Mouse (Mus musculus) kidney, adult 11 months (tissue): ENCODE measurements around the gene Nanog.
"Not testable (repeated sequence)": the region's sequence is repeated elsewhere in the genome, so short reads cannot be mapped to it uniquely, and the experiment has no call there.

ENCODE experiments used
- DNase-seq: peaks from one replicate; pipeline ENCODE4 v3.0.0; 2022

Nanog gene

DNA sequence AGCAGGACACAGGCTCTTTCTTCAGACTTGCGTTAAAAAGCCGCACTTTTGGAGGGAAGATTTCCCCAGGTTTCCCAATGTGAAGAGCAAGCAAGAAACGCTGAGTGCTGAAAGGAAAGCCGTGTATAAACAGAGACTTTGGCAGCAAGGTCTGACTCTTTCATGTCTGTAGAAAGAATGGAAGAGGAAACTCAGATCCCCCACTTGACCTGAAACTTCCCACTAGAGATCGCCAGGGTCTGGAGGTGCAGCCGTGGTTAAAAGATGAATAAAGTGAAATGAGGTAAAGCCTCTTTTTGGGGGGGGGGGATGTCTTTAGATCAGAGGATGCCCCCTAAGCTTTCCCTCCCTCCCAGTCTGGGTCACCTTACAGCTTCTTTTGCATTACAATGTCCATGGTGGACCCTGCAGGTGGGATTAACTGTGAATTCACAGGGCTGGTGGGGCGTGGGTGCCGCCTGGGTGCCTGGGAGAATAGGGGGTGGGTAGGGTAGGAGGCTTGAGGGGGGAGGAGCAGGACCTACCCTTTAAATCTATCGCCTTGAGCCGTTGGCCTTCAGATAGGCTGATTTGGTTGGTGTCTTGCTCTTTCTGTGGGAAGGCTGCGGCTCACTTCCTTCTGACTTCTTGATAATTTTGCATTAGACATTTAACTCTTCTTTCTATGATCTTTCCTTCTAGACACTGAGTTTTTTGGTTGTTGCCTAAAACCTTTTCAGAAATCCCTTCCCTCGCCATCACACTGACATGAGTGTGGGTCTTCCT lies at the start of gene Nanog:
Gene Nanog (plus strand): TSS at position 454 of the 765 bp plus-strand sequence.
- no peak for DNase-seq

DNA sequence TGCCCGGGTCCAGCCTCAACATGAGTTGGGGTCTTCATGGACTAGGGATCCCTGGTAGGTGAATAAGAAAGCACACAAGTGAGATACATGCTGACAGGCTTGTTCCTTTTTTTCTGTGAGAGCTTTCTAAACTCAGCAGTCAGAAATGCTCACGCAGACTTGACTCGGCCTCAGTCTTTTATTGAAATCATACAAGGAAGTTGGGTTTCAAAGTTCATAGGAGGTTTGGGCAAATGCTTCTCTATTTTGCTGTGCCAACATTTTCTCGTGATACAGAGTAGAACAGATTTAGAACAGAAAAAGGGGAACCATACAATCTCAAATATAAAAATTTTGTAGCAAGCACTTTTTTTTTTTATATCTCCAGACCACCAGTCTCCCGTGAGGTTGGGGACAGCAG lies 49.7 kb upstream of the Nanog start:
- no peak for DNase-seq

DNA sequence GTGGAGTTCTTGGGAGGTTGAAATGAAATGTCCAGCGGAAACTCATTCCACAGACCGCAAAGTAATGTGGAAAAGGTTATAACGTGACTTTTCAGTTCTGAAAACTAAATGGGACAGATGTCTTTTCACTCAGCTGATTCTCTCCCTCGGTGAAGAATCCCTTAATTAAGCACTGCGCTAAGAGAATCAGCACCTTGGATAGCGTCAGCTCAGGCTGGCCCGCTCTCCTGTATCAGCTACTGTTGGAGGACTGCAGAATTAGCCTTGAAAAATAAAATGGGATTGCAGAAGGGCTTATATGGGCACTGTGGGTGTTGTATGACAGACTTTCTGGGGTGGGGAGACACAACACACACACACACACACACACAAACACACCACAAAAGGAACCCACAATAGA lies 47.7 kb upstream of the Nanog start:
- DNase-seq, result no peak

DNA sequence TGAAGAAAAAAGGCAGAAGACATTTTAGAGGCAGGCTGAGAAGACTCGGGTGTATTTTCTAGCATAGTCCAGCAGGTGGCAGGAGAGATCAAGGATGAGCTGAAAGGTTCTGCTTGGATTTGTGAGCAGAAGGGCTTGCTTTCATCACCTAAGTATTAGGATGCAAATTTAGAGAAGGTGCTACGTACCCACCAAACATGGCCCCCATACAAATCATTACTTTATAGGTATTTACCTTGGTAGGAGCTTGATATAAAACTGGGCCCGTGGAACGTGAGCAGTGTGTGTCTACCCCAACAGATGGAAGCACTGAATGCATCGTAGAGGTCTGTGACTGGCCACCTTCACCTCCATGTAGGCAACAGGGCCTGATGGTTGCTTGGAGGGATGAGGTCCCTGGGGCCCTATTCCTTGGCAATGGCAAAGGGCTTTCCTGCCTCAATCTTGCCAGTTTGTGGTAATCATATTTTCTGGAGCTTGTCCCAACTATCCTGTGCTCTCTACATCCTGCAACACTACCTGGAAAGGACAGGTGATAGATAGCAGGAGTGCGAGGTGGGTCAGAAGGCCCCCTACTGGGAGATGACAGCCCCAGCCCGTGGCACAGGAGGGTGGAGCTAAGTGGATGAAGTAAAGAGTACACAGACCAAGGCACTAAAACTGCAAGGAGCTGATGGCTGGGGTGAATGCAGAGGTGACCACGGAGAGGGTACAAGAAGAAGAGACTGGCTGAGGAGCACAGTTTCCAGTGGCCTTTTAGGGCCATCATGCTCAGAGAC lies 46.5 kb upstream of the Nanog start:
- DNase-seq, result no peak

DNA sequence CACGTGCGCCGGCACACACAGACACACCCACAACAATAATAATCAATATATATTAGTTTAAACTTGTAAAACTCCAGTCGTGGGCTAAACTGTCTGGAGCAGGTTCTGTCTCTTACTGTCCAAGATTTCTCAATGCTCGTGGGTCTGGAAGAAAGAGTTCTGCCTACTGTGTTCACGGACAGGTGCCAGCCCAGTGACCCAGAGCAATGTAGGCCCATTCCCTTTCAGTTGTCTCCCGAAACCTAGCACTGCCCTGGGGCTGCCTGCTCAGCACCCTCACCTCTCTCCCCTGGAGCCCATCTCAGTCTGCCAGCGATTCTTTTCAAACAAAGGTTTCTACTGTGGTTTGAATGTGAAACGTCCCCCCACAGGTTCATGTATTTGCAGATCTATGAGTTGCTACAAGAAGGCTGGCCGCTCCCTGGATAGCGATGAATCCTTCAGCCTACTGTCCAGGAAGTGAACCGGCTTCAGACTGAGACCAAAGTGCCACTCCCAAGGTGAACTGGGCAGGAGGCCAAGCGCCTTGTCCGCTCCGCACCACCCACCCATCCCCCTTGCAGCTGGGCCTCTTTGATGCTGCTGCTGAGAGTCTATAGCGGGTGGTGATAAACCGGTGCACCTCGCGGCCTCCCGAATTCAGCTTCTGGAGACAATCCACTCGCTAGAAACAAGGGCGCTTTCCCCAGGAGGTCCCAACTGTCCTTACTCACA lies 44.6 kb upstream of the Nanog start:
- peak; percentile 68 for DNase-seq

DNA sequence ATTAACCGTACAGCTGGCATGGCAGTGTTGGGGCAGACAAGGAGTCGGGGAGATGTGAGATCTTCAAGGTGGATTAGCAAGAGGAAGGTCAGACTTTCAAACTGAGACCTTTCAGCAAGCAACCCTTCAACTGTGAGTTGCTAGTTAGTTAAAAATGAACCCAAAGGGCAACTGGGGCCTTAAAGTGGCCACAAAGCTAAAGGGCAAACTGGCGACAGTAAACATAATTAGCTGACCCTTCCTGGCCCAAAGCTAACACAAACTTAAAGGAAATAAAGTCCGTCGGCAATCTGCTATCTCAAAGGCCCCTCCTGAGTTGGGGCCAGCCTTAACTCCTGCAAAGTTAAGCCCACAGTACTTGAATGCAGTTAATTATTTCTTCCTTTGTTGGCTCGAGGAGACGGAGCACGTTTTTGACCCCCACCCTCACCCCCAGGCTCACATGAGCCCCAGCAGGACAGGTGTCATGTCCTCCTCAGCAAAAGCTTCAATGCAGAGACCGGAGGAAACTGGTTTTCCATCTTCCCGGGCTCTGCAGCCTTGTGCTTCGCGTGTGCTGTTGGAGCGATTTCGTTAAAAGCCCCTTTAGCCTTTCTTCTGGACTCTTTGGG lies 43.6 kb upstream of the Nanog start:
- DNase-seq, result peak; percentile 49

DNA sequence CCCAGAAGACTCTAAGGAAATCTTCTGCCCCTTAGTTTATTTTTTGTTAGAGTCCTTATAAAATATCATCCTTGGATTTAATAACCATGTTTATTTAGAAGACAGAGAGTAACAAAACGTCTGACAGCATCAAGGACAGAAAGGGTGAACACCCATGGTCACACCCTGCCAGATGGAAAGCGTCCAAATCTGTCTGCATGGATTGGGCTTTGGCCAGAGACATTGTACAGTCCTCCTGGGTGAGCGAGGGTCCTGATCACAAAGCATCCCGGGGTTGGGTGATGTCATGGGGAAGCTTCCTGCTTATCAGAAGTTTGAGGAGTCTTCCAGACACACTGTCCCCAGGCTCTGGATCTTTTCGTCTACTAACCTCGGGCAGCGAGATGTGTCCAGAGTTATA lies 41.4 kb upstream of the Nanog start:
- DNase-seq, result no peak

DNA sequence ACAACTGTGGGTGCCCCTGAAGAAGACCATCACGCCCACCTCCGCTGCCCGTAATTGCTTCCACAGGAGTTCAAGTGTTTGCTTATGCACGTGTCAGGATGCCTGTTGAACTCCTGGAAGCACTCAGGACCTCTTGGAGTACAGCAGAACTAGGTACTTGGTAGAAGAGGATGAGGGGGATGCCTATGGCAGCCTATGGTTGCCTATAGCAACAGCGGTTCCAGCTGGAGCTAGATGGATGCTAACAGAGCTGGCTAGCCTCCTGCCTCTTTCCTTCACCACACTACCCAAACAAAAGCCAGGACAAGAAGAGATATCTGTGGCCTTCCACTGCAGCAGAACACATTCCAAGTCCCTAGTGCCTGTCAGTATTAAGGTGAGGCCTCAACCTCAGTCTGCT lies 39.6 kb upstream of the Nanog start:
- DNase-seq, result no peak

DNA sequence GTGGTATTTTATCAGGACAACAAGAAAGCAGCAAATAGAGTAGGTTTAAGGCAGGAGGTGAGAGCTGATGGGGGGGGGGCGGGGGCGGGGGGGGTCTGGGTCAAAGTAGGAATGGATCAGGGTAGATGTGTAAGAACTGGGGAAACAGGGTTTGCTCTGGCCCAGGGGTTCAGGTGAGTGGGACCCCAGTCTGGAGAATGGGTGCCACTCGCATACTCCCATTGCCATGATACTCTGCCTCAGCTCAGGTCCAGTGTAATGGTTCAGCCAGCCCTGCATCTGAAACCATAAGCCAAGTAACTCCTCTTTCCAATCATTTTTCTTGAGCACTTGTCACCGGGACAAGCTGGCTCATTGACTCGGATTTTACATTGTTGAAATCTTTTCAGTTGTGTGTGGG lies 38.5 kb upstream of the Nanog start:
- no peak for DNase-seq

DNA sequence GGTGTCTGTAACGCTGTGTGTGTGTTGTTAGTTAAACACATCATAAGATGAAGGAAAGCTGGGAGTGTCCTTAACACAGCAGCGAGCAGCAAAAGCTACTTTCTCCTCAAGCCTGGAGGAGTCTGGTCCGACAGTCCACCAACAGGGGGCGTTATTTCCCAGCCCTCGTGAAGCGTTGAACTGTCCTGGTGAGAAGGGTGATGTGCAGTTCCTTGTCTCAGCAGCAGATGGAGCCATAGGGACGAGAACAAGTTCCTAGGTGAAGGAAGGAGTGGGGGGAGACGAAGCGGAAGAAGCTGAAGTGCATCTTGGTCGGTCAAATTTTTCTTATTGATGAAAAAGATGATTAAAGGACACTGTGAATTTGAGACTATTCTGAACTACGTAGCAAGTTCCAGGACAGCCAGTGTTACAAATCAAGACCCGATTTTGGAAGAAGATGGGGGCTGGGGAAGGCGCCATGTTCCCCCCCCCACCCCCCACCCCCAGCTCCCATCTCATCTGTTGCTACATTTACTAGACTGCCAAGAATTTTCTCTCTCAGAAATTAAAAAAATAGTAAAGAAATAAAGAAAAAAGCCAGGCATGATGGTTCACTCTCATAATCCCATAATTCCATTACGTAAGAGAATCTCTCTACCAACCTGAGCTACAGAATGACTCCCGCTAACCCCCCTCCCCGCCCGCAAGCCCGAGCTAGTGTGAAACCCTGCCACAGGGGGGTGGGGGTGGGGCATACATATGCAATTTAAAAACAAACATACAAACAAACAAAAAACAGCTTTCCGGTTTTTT lies 37.7 kb upstream of the Nanog start:
- peak; percentile 88 for DNase-seq

DNA sequence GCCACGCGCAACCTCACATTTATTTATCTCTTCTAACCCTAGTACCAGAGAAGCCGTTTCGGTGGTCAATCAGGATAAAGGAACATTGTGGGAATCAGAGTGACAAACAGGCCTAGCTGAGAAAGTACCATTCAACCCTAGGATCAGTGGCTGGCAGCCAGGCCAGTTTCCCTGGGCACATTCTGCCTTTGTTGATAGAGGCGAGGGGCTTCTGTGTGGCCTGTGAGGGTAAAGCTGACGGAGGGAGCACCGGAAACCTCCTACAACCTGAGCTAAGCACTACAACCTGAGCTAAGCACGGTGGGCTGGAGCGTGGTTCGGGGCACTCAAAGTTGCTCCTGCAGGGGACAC lies 37.1 kb upstream of the Nanog start:
- DNase-seq, result no peak

DNA sequence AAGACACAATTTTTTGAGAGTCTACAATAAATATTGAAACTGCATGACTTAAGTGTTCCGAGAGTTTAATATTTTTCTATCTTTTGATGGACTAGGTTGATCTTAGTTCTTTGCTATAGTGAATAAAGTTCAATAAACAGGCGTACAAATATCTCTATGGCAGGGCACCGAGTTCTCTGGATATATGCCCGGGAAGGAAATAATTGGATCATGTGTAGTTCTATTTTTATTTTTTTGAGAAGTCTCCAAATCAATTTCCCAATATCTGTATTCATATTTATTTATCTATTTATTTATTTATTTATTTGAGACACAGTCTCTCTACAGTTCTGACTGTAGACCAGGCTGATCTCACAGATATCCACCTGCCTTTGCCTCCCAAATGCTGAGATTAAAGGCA lies 36.4 kb upstream of the Nanog start:
- no peak for DNase-seq

DNA sequence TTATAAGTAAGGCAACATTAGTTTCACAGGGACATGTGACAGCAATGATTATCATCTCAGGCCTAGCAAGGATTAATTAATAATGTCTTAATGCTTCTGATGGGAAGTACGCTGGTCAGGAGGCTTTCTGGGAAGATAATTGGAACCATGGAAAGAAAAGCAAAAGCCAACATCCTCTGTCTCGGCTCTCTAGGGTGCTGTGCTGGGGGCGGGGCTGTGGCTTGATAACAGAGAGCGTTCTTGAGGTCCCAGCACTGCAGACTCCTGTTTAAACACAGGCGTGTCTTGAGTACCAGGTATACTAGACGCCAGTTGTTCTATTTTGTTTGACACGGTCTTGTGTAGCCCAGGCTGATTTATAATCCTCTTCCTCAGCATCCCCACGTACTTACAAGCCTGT lies 34.5 kb upstream of the Nanog start:
- DNase-seq, result no peak

DNA sequence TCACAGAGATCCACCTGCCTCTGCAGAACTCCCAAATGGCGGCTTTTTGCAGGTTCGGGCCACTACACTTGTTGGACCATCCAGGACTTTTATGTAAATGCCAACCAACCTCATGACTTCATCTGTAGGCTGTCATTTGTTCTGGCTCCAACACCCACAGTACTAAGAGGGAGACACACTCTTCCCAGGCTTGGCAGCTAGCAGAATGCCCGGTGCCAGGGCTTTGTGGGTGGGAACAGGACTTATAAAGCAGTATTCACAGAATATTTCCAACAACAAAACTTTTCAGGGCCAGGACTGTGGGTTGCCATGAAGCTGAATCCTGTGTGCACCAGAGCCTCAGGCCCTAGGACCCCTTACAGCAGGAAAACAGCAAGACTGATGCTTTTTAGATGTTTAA lies 24.6 kb upstream of the Nanog start:
- DNase-seq, result no peak

DNA sequence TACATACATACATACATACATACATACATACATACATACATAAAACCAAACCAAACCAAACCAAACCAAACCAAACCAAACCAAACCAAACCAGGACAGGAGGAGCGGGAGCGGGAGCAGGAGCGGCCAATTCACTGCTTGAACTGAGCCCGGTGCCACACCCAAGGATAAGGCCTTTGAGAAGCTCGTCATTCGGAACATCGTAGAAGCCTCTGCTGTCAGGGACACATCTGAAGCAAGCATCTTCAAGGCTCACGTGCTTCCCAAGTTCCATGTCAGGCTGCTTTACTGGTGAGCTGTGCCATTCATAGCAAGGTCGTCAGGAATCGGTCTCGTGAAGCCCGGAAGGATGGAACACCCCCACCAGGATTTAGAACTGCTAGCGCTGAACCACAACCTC lies 20.6 kb upstream of the Nanog start:
- no peak for DNase-seq

DNA sequence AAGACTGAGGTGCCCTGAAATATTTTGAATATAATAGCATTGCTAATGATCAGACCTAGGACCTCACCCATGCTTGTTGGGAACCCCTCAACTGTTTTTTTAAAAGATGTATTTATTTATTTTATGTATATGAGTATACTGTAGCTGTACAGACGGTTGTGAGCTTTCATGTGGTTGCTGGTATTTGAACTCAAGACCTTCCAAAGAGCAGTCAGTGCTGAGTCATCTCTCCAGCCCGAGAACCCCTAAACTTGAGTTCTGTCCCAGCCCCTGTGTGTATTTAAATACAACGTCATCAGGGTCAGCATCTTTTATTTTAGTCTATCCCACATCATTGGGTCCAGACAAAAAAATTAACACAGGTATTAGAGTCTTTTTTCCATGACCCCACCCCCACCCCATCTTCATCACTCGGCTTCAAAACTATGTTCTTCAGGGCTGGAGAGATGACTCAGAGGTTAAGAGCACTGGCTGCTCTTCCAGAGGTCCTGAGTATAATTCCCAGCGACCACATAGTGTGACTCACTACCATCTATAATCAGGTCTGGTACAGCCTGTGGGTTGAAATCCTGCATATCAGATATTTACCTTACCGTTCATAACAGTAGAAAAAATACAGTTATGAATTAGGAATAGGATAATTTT lies 17.8 kb upstream of the Nanog start:
- no peak for DNase-seq

DNA sequence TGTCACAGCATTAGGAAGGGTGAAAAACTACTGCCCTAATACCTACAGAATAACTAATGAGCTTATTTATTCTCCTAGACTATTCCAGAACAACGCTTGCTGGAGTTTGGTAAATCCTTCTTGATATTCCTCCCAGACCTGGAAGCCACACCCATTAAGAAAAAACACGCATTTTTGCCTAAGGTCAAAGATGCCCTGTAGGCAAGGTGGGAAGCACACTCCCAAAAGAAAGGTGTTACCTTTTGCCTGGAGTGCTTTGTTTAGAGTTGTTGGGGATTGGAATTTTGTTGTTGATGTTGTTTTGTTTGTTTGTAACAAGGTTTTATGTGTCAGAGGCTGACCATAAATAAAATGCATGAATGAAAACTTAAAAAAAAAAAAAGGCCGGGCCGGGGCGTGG lies 17.2 kb upstream of the Nanog start:
- DNase-seq, result no peak

DNA sequence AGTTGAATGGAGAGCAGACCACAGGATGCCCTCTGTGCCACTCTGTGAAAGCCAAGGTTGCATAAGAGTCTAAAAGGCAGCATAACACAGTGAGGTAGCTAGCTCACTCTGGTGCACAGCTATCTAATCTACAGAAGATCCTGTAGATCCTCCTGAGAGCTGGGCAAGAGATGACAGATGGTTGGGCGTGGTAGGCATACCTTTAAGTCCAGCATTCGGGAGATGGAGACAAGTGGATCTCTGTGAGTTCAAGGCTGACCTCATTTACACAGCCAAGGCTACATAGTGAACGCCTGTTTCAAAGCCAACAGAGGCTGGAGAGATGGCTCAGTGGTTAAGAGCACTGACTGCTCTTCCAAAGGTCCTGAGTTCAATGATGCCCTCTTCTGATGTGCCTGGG lies 11.9 kb upstream of the Nanog start:
- DNase-seq, result no peak

DNA sequence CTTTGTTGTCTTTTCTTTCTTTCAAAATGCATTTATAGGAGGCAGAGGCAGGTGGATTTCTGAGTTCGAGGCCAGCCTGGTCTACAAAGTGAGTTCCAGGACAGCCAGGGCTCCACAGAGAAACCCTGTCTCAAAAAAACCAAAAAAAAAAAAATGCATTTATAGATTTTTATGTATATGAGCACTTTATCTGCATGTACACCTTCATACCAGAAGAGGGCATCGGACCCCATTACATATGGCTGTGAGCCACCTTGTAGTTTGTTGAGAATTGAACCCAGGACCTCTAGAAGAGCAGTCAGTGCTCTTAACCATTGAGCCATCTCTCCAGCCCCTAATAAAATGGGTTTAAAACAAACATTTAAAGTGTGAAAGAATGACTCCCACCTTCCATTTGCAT lies 7.7 kb upstream of the Nanog start:
- DNase-seq, result not testable (repeated sequence)

DNA sequence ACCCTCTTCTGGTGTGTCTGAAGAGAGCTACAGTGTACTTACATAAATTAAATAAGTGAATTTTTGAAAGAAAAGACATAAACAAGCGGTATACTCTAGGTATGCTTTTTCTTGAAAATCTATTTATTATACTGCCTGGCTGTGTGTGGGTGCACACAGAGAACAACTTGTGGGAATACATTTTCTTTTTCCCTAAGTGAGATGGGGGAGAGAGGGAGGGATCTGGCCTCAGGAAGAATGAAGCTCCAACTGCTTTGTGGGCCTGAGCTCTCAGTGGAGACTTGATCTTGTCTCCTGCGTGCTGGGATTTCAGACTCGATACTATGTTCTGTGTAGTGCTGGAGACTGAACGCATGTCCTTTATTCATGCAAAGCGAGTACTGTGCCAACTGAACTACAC lies 5.5 kb upstream of the Nanog start:
- no peak for DNase-seq

DNA sequence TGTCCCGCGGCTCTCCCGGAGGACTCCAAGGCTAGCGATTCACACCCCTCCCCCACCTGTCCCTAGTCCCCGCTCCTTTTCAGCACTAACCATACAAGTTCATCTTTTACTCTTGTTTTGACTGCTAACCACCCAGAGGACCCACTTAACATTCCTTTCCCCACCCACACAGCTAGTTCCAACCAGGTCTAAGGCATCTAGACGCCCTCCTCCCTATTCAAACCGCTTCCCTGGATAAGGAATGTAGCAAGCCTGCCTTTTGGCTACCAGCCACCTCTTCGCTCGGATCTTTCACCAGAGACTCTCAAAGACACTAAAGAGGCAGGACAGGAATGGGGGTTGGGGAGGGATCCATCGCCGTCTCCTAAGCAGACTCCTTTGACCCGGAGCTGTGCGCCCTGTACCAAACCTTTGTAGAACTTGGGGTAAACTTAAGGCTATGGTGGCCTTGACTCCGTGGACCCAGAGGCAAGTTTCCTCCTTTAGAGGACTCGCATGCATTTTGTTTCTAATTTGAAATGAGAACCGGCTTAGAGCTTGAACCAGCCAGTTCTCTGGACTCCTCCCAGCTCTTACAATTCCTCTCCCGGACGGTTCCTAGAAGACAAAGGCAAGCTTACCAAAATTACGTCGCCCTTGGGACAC lies 4.7 kb upstream of the Nanog start:
- DNase-seq, result peak; percentile 70

DNA sequence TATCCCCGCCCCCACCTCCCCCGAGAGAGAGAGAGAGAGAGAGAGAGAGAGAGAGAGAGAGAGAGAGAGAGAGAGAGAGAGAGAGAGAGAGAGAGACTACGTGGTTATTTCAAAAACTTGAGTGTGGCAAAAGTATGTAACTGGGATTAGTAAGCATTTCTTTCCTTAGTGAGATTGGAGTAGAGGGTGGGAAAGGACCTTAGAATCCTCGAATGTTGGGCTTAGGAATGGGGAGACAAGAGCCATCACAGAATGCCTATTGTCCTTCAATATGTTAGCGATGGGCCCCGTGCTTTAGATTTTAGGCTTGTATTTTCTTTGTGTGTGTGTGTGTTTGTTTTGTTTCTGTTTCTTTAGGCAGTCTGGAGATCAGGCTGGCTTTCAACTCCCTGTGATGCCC lies 4.0 kb upstream of the Nanog start:
- no peak for DNase-seq
